Mouse (Mus musculus) forebrain, embryonic 12.5 days (tissue): ENCODE measurements around the gene Mapt. TPM values are rescaled to one million over a fixed set of nuclear protein-coding genes. Genes with fewer than 3 reads are reported as not detected.
A peak's percentile ranks its signal among the peaks of the same experiment; 100 is the strongest.

Experiments
- ATAC-seq: fragments of 200-750 bp; cut with Nextera tagmentation; 2 replicates; pipeline ENCODE4 v1.8.0; 2017; ENCODE audit warnings: moderate TSS enrichment; ENCODE audit not compliant: low FRiP score
- H3K27ac ChIP-seq: fragments of 300-500 bp; sonication (generic); 2 replicates; pipeline ENCODE4 v1.5.1; 2016; ENCODE audit warnings: mild to moderate bottlenecking
- H3K27me3 ChIP-seq: fragments of 300-500 bp; sonication (generic); 2 replicates; pipeline ENCODE4 v1.6.1; 2016; ENCODE audit warnings: mild to moderate bottlenecking
- H3K36me3 ChIP-seq: fragments of 300-500 bp; sonication (generic); replicated peaks from 2 replicates; pipeline ENCODE4 v1.6.1; 2016; ENCODE audit warnings: mild to moderate bottlenecking
- H3K4me1 ChIP-seq: fragments of 300-500 bp; sonication (generic); 2 replicates; pipeline ENCODE4 v1.6.1; 2016
- H3K4me2 ChIP-seq: fragments of 300-500 bp; sonication (generic); 2 replicates; pipeline ENCODE4 v1.6.1; 2016; ENCODE audit warnings: mild to moderate bottlenecking, moderate library complexity
- H3K4me3 ChIP-seq: fragments of 300-500 bp; sonication (generic); replicated peaks from 2 replicates; pipeline ENCODE4 v1.5.1; 2016; ENCODE audit warnings: mild to moderate bottlenecking
- H3K9ac ChIP-seq: fragments of 300-500 bp; sonication (generic); 2 replicates; pipeline ENCODE4 v1.6.1; 2016; ENCODE audit warnings: mild to moderate bottlenecking
- H3K9me3 ChIP-seq: fragments of 300-500 bp; sonication (generic); 2 replicates; pipeline ENCODE4 v1.6.1; 2016
- WGBS: fragments of 180-500 bp; shearing (Covaris S2); methylation state at CpG from one replicate; pipeline ENCODE4 v1.1.7; 2016; 5-methylcytosine and 5-hydroxymethylcytosine counted together
- polyA plus RNA-seq: library from polyadenylated mRNA; unstranded; fragments of >200 nt; fragmentation: Nextera tagmentation; extraction: Ambion mirVana; gene quantifications from 2 replicates; pipeline ENCODE4 v1.2.1, GENCODE M21; 2016

Gene Mapt
- polyA plus RNA-seq, 1 experiment from 2014 or later: 115 TPM

DNA sequence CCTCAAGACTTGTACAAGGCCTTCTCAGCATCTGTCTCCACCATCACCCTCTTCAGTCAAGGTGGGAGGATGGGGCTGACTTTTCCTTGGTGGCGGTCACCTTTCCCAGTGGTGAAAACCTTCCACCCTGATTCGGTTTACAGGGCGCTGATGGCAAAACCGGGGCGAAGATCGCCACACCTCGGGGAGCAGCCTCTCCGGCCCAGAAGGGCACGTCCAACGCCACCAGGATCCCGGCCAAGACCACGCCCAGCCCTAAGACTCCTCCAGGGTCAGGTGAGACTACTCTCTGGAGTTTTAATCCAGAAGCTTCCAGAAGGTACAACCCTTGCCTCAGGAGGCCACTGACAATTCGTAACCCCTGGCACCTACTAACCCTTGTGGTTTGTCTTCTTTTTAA, 75.3 kb downstream of the Mapt start:
- WGBS: 90% methylated on average over 13 of the region's 13 CpGs
- Histone ChIP-seq H3K36me3 (0 out of 2 replicates have a peak, but pooled peaks cover 3% of the 10 kb centered on the region), H3K9me3 (no peaks in the 10 kb centered on the region), H3K4me3 (no peak overlapping the region), H3K27ac (no peak overlapping the region), H3K4me2 (no peak overlapping the region), H3K4me1 (peaks cover 9% of the 10 kb centered on the region; the same call in 1 of the 2 replicates), H3K27me3 (peaks cover 28% of the 10 kb centered on the region), H3K9ac (no peak overlapping the region)
- no peak for ATAC-seq

DNA sequence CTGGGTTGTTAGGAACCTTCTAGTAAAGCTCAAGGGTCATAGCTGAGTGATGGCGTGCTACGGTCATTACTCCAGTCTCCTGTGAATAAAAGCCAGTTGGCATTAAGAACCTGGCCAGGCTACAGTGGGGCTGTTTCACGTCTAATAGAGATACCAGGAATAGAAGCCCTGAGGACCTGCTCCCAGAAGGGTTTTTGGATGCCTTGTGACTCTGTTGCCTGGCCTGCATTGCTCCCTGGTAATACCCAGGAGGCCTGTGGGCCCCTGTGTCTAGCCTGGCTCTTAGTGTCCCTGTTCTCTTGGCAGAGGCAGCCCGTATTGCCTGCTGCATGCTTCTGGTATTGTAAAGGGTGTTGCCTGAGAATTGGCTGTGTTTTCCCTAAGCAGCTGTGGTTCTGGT, 75.9 kb downstream of the Mapt start:
- 0 out of 2 replicates have a peak, but pooled peaks cover 4% of the 10 kb centered on the region for H3K36me3 ChIP-seq
- no peak overlapping the region for H3K4me3 ChIP-seq
- no peak overlapping the region for H3K9ac ChIP-seq
- ATAC-seq: no peak
- peaks cover 29% of the 10 kb centered on the region for H3K27me3 ChIP-seq
- no peak overlapping the region for H3K4me2 ChIP-seq
- no peak overlapping the region for H3K27ac ChIP-seq
- H3K4me1 ChIP-seq: peaks cover 8% of the 10 kb centered on the region; the same call in 1 of the 2 replicates
- 74% methylated on average over 4 of the region's 4 CpGs for WGBS
- H3K9me3 ChIP-seq: no peaks in the 10 kb centered on the region

DNA sequence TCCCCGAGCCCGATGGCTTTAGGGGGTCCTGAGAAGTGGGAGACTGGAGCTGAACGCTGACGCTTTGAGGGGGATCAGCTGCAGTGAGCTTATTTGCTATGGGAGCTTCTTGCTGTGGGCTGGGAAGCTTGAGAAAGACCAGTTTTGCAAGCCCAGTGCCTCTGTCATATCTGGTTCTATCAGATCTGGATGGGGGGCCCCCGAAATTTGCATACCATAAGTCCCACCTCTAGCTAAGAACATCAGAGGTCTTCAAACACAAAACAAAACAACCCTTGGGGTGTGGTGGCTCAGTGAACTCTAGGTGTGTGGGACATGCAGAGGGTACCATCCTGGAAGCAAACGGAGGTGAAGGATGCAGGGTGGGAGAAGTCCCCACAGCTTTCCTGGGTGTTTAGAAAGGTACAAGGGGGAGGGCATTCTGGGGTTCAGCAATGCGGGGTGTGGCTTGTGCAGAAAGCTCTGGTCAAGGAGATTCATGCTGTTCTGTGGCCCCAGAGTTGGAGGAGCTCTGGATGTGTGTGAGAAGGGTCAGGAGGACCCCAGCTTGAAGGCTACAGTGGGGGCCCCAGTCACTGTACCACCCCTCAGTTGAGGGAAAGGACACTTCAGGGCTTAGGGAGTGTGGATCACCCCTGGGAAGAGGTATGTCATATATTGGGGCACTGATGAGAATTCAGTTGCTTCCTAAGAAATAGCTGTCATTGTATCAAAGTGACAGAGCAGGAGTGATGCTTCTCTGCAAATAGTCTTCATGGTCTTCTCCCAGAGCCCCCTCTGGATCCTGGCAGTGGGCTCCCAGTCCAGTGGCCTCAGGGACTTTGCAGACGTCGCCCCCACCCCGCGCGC, 78.4 kb downstream of the Mapt start:
- H3K4me3 ChIP-seq: no peak overlapping the region
- H3K27ac ChIP-seq: no peak overlapping the region
- 0 out of 2 replicates have a peak, but pooled peaks cover 4% of the 10 kb centered on the region for H3K36me3 ChIP-seq
- H3K4me2 ChIP-seq: no peak overlapping the region
- no peaks in the 10 kb centered on the region for H3K4me1 ChIP-seq
- no peak overlapping the region for H3K9ac ChIP-seq
- 48% methylated on average over 11 of the region's 12 CpGs for WGBS
- ATAC-seq: no peak
- no peaks in the 10 kb centered on the region for H3K9me3 ChIP-seq
- H3K27me3 ChIP-seq: peaks cover 29% of the 10 kb centered on the region

DNA sequence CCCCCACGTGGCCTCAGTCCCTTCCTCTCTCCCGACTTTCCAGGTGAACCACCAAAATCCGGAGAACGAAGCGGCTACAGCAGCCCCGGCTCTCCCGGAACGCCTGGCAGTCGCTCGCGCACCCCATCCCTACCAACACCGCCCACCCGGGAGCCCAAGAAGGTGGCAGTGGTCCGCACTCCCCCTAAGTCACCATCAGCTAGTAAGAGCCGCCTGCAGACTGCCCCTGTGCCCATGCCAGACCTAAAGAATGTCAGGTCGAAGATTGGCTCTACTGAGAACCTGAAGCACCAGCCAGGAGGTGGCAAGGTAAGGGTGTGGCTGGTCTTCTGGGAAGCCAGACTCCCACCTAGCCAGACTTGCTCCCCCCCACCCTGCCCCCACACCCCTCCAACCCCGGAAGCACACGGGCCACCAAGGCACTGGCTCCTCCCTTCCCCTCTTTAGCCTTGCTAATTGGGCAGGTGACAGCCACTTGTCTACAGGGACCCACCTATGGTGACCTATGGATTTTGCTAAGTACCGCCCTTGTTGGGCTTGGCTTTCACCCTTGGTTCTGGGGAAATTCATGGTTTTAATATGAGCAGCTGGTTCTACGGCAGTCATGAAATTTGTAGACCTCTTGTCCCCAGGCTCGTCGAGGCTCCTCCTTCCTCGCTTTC, 79.2 kb downstream of the Mapt start:
- H3K4me2 ChIP-seq: peak overlapping the region; percentile 4; the same call in 1 of the 2 replicates
- H3K4me1 ChIP-seq: no peaks in the 10 kb centered on the region
- no peak overlapping the region for H3K9ac ChIP-seq
- no peak overlapping the region for H3K4me3 ChIP-seq
- H3K27me3 ChIP-seq: peaks cover 29% of the 10 kb centered on the region
- 0 out of 2 replicates have a peak, but pooled peaks cover 4% of the 10 kb centered on the region for H3K36me3 ChIP-seq
- no peak for ATAC-seq
- WGBS: 17% methylated on average over 23 of the region's 23 CpGs
- H3K9me3 ChIP-seq: no peaks in the 10 kb centered on the region
- H3K27ac ChIP-seq: no peak overlapping the region

DNA sequence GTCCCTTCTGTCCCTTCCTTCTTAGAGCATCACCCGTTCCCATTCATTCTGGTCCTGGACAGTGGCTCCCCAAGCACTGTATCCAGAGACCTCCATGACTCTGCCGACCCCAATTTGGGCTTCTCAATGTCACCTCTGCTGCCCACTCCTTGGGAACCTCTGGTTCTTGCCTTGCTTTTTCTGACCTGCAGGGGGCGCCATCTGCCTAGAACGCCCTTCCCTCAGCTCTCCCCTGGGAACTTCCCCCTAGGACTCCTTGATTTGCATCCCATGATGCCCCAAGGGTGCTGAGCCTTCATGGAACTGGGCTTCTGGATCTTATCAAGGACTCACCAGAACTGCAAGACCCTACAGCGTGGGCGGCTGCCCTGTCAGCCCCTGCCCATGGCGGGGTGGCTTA, 80.5 kb downstream of the Mapt start:
- Histone ChIP-seq H3K4me2 (no peak overlapping the region), H3K4me1 (no peaks in the 10 kb centered on the region), H3K4me3 (no peak overlapping the region), H3K9me3 (no peaks in the 10 kb centered on the region), H3K27me3 (peaks cover 32% of the 10 kb centered on the region), H3K36me3 (0 out of 2 replicates have a peak, but pooled peaks cover 4% of the 10 kb centered on the region), H3K9ac (no peak overlapping the region), H3K27ac (no peak overlapping the region)
- 69% methylated on average over 7 of the region's 7 CpGs for WGBS
- no peak for ATAC-seq

DNA sequence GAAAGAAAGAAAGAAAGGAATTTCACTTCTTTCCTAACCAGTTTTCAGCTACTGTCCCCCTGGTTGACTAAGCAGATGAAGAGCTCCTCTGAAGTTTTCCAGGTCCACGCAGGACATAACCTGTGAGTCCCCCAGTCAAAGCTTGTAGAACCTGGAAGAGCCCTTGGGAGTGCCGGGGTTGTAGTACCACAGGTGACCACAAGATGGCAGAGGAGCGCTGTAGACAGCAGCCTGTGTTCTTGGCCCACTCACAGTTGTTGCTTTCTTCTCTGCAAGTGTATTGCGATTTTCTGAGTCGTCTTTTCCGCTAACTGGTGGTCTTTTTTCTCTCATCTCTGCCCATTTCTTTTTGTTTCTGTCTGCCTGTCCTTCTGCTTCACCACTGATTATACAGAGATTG, 84.5 kb downstream of the Mapt start:
- Histone ChIP-seq H3K4me3 (no peak overlapping the region), H3K27me3 (peaks cover 31% of the 10 kb centered on the region), H3K4me2 (no peak overlapping the region), H3K9me3 (no peaks in the 10 kb centered on the region), H3K27ac (no peak overlapping the region), H3K9ac (no peak overlapping the region), H3K4me1 (peaks cover 19% of the 10 kb centered on the region), H3K36me3 (0 out of 2 replicates have a peak, but pooled peaks cover 4% of the 10 kb centered on the region)
- ATAC-seq: no peak; the same call in 1 of the 2 replicates
- WGBS: 11% methylated on average over 6 of the region's 6 CpGs

DNA sequence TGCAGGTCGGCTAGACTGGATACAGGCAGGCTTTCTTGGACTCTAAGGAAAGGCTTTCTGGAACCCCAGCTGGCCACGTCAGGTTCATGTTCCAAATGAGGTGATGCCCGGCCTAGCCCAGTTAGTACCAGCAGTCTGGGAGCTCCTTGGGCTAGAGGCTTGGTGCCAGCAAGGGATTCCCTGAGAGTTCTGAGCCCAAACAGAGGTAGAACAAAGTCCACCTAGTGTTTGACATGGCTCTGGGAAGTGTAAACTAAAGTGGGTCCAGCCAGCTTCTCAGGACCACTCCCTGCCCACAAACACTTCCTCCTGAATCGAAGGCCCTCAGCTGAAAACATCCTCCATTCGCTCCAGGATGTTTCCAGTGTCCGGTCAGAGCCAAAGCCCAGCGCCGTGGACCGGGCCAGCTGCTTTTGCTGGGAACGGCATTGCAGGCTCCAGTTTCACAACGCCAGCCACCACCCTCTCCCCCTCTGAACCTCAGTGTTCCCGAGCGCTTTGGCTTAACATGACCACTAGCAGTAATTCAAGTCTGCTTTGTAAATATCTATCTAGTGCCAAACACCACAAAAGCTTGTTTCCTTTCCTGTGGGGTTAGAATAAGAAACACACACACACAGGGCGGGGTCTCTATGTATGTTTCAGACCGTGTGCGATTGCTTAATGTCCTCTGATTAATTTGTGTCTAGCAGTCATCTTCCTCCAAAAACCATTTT, 85.7 kb downstream of the Mapt start:
- H3K9me3 ChIP-seq: no peaks in the 10 kb centered on the region
- 81% methylated on average over 16 of the region's 16 CpGs for WGBS
- ATAC-seq: no peak

DNA sequence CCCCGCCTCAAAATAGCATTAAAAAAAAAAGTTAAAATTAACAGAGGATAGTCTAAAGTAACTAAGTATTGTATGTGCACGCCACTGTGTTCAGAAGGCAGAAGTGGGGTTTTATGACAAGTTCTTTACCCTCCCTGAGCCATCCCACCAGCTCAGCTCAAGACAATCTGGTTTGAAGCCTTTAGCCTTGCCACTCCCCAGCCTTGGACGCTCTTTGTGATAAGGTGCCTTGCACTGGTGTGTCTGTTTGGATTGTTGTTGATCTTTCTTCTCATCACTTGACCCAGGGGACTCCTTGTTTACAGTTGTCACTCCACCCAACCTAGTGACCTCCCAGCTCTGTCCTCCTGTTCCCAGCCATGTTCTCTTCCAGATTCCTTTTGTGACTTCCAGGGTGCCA, 86.4 kb downstream of the Mapt start:
- Histone ChIP-seq H3K27me3 (peaks cover 26% of the 10 kb centered on the region), H3K4me3 (no peak overlapping the region), H3K9ac (no peak overlapping the region), H3K4me2 (no peak overlapping the region), H3K4me1 (peaks cover 19% of the 10 kb centered on the region), H3K36me3 (no peaks in the 10 kb centered on the region), H3K9me3 (no peaks in the 10 kb centered on the region), H3K27ac (no peak overlapping the region)
- WGBS: 85% methylated on average over 3 of the region's 3 CpGs
- no peak for ATAC-seq

More for the DNA sequence above, 85.7 kb downstream of the Mapt start:
- Histone ChIP-seq H3K27ac (no peak overlapping the region), H3K9ac (no peak overlapping the region), H3K4me3 (no peak overlapping the region), H3K4me1 (peaks cover 19% of the 10 kb centered on the region), H3K27me3 (peaks cover 26% of the 10 kb centered on the region), H3K4me2 (no peak overlapping the region), H3K36me3 (no peaks in the 10 kb centered on the region)

DNA sequence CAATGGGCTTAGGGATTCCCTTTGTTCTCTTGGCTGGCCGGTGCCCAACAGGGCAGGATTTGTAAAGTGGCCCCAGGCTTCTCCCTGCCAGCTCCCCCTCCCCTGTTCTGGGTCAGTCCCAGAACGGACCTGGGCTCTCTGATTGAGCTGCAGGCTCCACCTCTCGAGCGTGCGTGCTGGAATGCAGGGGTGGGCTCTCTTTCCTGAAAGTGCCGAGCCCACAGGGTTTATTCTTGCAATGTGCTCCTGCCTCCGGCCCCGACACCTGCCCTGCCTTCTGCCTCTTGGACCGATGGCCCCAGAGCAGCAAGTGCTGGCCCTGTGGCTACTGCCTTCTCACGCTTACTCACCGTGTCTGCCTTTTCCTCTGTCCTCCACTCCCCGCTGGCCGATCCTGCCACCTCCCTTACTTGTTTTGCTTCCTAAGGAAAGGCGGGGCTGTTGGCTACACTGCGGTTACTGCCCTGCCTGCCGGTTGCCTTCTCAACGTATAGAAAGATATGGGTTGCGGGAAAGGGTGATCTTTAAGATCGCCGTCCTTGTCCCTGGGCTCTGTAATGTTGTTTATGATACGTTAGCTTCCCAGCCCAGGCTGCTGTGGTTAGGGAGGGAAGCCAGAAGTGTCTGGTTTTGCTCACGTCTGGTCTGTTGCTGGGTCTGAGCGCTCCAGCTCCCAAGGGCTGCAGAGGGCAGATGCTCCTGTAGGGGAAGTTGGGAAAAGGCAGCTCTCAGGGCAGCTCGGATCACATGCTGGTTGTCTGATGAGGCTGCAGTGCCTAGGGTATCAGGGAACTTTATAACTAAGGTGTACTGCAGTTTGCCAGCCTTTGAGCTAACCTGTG, 88.0 kb downstream of the Mapt start:
- WGBS: 1% methylated on average over 24 of the region's 24 CpGs
- Histone ChIP-seq H3K36me3 (no peaks in the 10 kb centered on the region), H3K4me3 (peak overlapping the region; percentile 38), H3K4me2 (peak overlapping the region; percentile 83), H3K4me1 (peaks cover 19% of the 10 kb centered on the region), H3K9me3 (no peaks in the 10 kb centered on the region), H3K9ac (peak overlapping the region; percentile 36), H3K27me3 (peaks cover 26% of the 10 kb centered on the region), H3K27ac (no peak overlapping the region)
- ATAC-seq: peak; percentile 72

DNA sequence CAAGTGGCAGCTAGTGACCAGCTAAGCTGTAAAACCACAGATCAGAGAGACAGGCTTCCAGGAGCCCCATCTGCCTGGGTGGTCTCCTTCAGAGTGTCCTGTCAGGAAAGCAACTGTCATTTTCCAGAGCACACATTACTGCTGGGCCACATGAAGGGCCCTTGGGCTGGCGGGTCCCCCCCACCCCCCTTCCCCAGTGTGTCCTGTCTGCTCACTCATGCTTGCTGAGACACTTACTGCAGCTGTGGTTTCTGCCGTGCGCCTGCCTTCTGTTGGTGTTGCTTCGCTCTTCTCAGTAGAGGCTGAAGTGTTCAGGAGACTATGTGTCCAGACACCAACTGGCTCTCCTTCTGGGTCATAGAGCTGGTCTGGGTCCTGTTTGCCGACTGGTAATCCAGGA, 89.3 kb downstream of the Mapt start:
- peaks cover 19% of the 10 kb centered on the region for H3K4me1 ChIP-seq
- H3K27ac ChIP-seq: no peak overlapping the region
- H3K4me2 ChIP-seq: no peak overlapping the region
- H3K9me3 ChIP-seq: no peaks in the 10 kb centered on the region
- no peak overlapping the region for H3K4me3 ChIP-seq
- ATAC-seq: 0 out of 2 replicates have a peak, but pooled peaks have one; percentile 13
- 65% methylated on average over 5 of the region's 5 CpGs for WGBS
- H3K36me3 ChIP-seq: no peaks in the 10 kb centered on the region
- peaks cover 26% of the 10 kb centered on the region for H3K27me3 ChIP-seq
- no peak overlapping the region for H3K9ac ChIP-seq

DNA sequence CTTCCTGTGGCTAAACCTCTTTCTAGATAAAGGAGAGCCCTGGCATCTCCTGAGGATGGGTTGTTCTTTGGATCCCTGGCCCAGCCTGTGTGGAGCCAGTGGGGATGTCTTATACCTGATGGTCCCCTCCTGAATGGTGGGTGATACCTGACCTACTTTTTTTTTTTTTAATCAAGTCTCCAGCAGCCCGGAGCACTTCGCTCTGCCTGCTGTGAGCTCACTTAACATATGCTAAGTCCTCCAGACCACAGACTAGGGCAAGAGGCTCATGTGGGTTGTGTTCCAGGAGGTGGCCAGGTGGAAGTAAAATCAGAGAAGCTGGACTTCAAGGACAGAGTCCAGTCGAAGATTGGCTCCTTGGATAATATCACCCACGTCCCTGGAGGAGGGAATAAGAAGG, 91.0 kb downstream of the Mapt start:
- H3K4me2 ChIP-seq: no peak overlapping the region
- WGBS: 32% methylated on average over 4 of the region's 4 CpGs
- H3K27me3 ChIP-seq: peaks cover 18% of the 10 kb centered on the region
- no peak overlapping the region for H3K9ac ChIP-seq
- H3K9me3 ChIP-seq: no peaks in the 10 kb centered on the region
- H3K27ac ChIP-seq: no peak overlapping the region
- H3K36me3 ChIP-seq: 0 out of 2 replicates have a peak, but pooled peaks cover 1% of the 10 kb centered on the region
- H3K4me1 ChIP-seq: peaks cover 19% of the 10 kb centered on the region
- H3K4me3 ChIP-seq: no peak overlapping the region
- no peak for ATAC-seq
